Mouse (Mus musculus) brain, adult 10 weeks (tissue): Measurements from ENCODE around the gene Aig1. TPM values are rescaled to one million over a fixed set of nuclear protein-coding genes. Genes with fewer than 3 reads are reported as not detected.

Source experiments
- polyA plus RNA-seq: library from polyadenylated mRNA; stranded (reverse); fragments of 350-450 nt; fragmentation: Illumina TruSeq; extraction: RNeasy Lipid Tissue Mini Kit (QIAGEN cat#74804); gene quantifications from one replicate; pipeline ENCODE4 v1.2.3, GENCODE M21; 2015; ENCODE audit warnings: low read depth, low replicate concordance

Aig1 gene
- polyA plus RNA-seq, result 74.1 TPM

GRCm38 (mm10) chr10:13868371-13869321 is at the start of gene Aig1:
TSS of gene Aig1 (minus strand) at chr10:13868980.

Other genes with a start within 250 kb of the Aig1 start
- gene Hivep2, start 97.1 kb upstream of the Aig1 start, polyA plus RNA-seq, result 84.0 TPM